Mouse (Mus musculus): Measurements from ENCODE around the gene Atp2b4.
"Not testable (repeated sequence)": the region's sequence is repeated elsewhere in the genome, so short reads cannot be mapped to it uniquely, and the experiment has no call there.

Atp2b4 gene

GRCm38 (mm10) chr1:133694301-133694700 lies 106.5 kb downstream of the Atp2b4 start:
- DNase-seq (ENCODE audit: low spot score): no peak

- DNase-seq (ENCODE audit: low spot score): no peak
These were observed 107.2 kb downstream of the Atp2b4 start for GRCm38 (mm10) chr1:133693536-133694114.

- no peak for DNase-seq (ENCODE audit: low spot score)
These were observed 108.6 kb downstream of the Atp2b4 start for GRCm38 (mm10) chr1:133692195-133692594.

- DNase-seq (ENCODE audit: low spot score): no peak
These were observed 109.8 kb downstream of the Atp2b4 start for GRCm38 (mm10) chr1:133691046-133691445.

- DNase-seq (ENCODE audit: low spot score): no peak
These were observed 110.9 kb downstream of the Atp2b4 start, which contains the start of gene Lax1 for GRCm38 (mm10) chr1:133689897-133690296. Gene Lax1, minus strand, starts transcription at chr1:133690108.

GRCm38 (mm10) chr1:133688301-133688700 lies 112.5 kb downstream of the Atp2b4 start:
- DNase-seq (ENCODE audit: low spot score): no peak

GRCm38 (mm10) chr1:133685749-133686519 lies 114.9 kb downstream of the Atp2b4 start:
- DNase-seq (ENCODE audit: low spot score): no peak

GRCm38 (mm10) chr1:133671801-133672200 lies 129.0 kb downstream of the Atp2b4 start:
- DNase-seq (ENCODE audit: low spot score): no peak

- DNase-seq (ENCODE audit: low spot score): no peak
These were observed 129.6 kb downstream of the Atp2b4 start for GRCm38 (mm10) chr1:133671266-133671665.

- no peak for DNase-seq (ENCODE audit: low spot score)
These were observed 130.1 kb downstream of the Atp2b4 start for GRCm38 (mm10) chr1:133670776-133671175.

GRCm38 (mm10) chr1:133670190-133670589 lies 130.7 kb downstream of the Atp2b4 start:
- DNase-seq (ENCODE audit: low spot score): no peak

GRCm38 (mm10) chr1:133668618-133669017 lies 132.2 kb downstream of the Atp2b4 start:
- DNase-seq (ENCODE audit: low spot score): no peak

GRCm38 (mm10) chr1:133667721-133668120 lies 133.1 kb downstream of the Atp2b4 start:
- no peak for DNase-seq (ENCODE audit: low spot score)

- DNase-seq (ENCODE audit: low spot score): not testable (repeated sequence)
These were observed 135.1 kb downstream of the Atp2b4 start for GRCm38 (mm10) chr1:133665713-133666112.

GRCm38 (mm10) chr1:133664203-133664970 lies 136.5 kb downstream of the Atp2b4 start:
- no peak for DNase-seq (ENCODE audit: low spot score)

- DNase-seq (ENCODE audit: low spot score): no peak
These were observed 137.4 kb downstream of the Atp2b4 start for GRCm38 (mm10) chr1:133663427-133663826.

GRCm38 (mm10) chr1:133662941-133663340 lies 137.9 kb downstream of the Atp2b4 start:
- no peak for DNase-seq (ENCODE audit: low spot score)

GRCm38 (mm10) chr1:133661203-133661933 lies 139.5 kb downstream of the Atp2b4 start, which contains the start of gene Gm38394:
Gene Gm38394, minus strand, starts transcription at chr1:133661318.
- peak; percentile 89 for DNase-seq (ENCODE audit: low spot score)

- DNase-seq (ENCODE audit: low spot score): peak; percentile 89
These were observed 140.2 kb downstream of the Atp2b4 start, which contains the start of gene Zbed6 for GRCm38 (mm10) chr1:133660466-133661202. Gene Zbed6, minus strand, starts transcription at chr1:133660885.

GRCm38 (mm10) chr1:133658878-133659277 lies 142.0 kb downstream of the Atp2b4 start:
- DNase-seq (ENCODE audit: low spot score): no peak

GRCm38 (mm10) chr1:133656811-133657210 lies 144.0 kb downstream of the Atp2b4 start:
- no peak for DNase-seq (ENCODE audit: low spot score)
